Mouse (Mus musculus): Measurements from ENCODE around the gene Ttc39b. TPM values are rescaled to one million over a fixed set of nuclear protein-coding genes. Genes with fewer than 3 reads are reported as not detected.
A peak's percentile ranks its signal among the peaks of the same experiment; 100 is the strongest.

The Ttc39b gene
- polyA plus RNA-seq, 2 experiments = 0.60 to 2.1 TPM

DNA sequence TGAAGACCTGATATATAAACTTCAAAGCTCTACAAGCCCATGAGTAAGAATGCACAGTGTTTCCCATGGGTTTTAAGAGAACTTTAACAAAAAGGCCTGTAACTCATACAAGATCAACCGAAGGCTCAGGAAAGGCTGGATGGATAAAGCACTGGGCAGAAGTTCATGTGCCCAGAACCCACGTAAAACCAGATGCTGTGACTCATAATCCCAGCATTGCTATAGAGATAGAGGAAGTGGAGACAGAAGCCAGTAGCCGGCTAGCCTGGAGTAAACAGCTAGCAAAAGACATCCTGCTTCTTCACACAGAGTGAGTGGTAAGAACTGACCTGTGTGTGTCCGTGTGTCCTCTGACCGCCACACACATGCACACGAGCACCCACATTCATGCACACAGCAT lies 54.4 kb downstream of the Ttc39b start:
- Histone ChIP-seq H3K9me3 (ENCODE audit: control insufficient read depth, low read length) (no peaks in the 10 kb centered on the region), H3K36me3 (replicated peaks; ENCODE audit: control insufficient read depth, insufficient read depth, low read depth) (no peaks in the 10 kb centered on the region), H3K27me3 (ENCODE audit: control insufficient read depth, insufficient read depth, low read length) (no peaks in the 10 kb centered on the region), H3K4me1 (replicated peaks; ENCODE audit: control insufficient read depth in 2 of 2, insufficient read depth in 2 of 2, low read length in 1 of 2) (peaks cover 0 to 10% of the 10 kb centered on the region in 2 experiments; a peak in 1 of 4 replicates), H3K4me2 (ENCODE audit: low read depth) (no peak overlapping the region), H3K27ac (no peak overlapping the region), H3K9ac (replicated peaks) (no peak overlapping the region), H3K4me3 (ENCODE audit: insufficient read depth in 1 of 2, low read depth in 2 of 2, low read length in 2 of 2) (no peak overlapping the region)
- WGBS (ENCODE audit: insufficient replicate concordance) = 42% methylated on average over 6 of the region's 6 CpGs
- TF ChIP-seq EP300 (IDR thresholded peaks at IDR 0.05; ENCODE audit: low read depth) (no peak), CTCF (IDR thresholded peaks at IDR 0.05; ENCODE audit: low read depth) (no peak)
- DNase-seq (ENCODE audit: low read depth in 3 of 3, low spot score in 3 of 3) = no peak
- ATAC-seq (ENCODE audit: insufficient read depth) = no peak

- Histone ChIP-seq H3K27ac (no peak overlapping the region), H3K4me3 (ENCODE audit: insufficient read depth in 1 of 2, low read depth in 2 of 2, low read length in 2 of 2) (peak overlapping the region in 1 of 2 experiments; percentile 8; a peak in 1 of 4 replicates), H3K9me3 (ENCODE audit: control insufficient read depth, low read length) (no peaks in the 10 kb centered on the region), H3K4me2 (ENCODE audit: low read depth) (peak overlapping the region; percentile 38), H3K9ac (replicated peaks) (no peak overlapping the region), H3K4me1 (replicated peaks; ENCODE audit: control insufficient read depth in 2 of 2, insufficient read depth in 2 of 2, low read length in 1 of 2) (no peaks in the 10 kb centered on the region), H3K36me3 (replicated peaks; ENCODE audit: control insufficient read depth, insufficient read depth, low read depth) (no peaks in the 10 kb centered on the region), H3K27me3 (ENCODE audit: control insufficient read depth, insufficient read depth, low read length) (no peaks in the 10 kb centered on the region)
- WGBS (ENCODE audit: insufficient replicate concordance) = 43% methylated on average over 14 of the region's 14 CpGs
- TF ChIP-seq EP300 (IDR thresholded peaks at IDR 0.05; ENCODE audit: low read depth) (no peak), CTCF (IDR thresholded peaks at IDR 0.05; ENCODE audit: low read depth) (no peak)
- no peak for ATAC-seq (ENCODE audit: insufficient read depth)
- DNase-seq (ENCODE audit: low read depth in 3 of 3, low spot score in 3 of 3) = no peak
Observed at GRCm38 (mm10) chr4:83265926-83266692, 57.9 kb downstream of the Ttc39b start.

DNA sequence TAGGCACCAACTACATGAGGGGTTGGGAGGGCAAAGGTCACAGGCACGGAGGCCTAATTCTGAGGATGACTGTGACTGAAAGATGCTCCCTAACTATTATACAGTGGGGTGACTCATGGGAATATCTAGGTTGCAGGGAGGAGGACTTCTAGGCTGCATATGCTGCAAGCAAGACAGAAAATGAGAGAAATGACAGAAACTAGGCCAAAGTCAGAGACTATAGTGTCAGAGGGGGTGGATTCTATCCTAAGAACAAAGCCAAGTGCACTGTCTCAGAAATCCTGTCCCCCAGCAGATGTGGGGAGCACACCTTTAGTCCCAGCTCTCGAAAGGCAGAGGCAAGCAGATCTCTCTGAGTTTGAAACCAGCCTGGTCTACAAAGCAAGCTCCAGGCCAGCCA lies 59.2 kb downstream of the Ttc39b start:
- H3K4me1 ChIP-seq (replicated peaks; ENCODE audit: control insufficient read depth in 2 of 2, insufficient read depth in 2 of 2, low read length in 1 of 2) = no peaks in the 10 kb centered on the region
- ATAC-seq (ENCODE audit: insufficient read depth) (no peak), DNase-seq (ENCODE audit: low read depth in 3 of 3, low spot score in 3 of 3) (no peak)
- 63% methylated on average over 2 of the region's 2 CpGs for WGBS (ENCODE audit: insufficient replicate concordance)
- H3K27ac ChIP-seq = no peak overlapping the region
- no peaks in the 10 kb centered on the region for H3K36me3 ChIP-seq (replicated peaks; ENCODE audit: control insufficient read depth, insufficient read depth, low read depth)
- no peak overlapping the region for H3K4me3 ChIP-seq (ENCODE audit: insufficient read depth in 1 of 2, low read depth in 2 of 2, low read length in 2 of 2)
- no peak overlapping the region for H3K9ac ChIP-seq (replicated peaks)
- H3K4me2 ChIP-seq (ENCODE audit: low read depth) = no peak overlapping the region
- no peaks in the 10 kb centered on the region for H3K27me3 ChIP-seq (ENCODE audit: control insufficient read depth, insufficient read depth, low read length)
- TF ChIP-seq CTCF (IDR thresholded peaks at IDR 0.05; ENCODE audit: low read depth) = no peak
- TF ChIP-seq EP300 (IDR thresholded peaks at IDR 0.05; ENCODE audit: low read depth) = no peak
- H3K9me3 ChIP-seq (ENCODE audit: control insufficient read depth, low read length) = no peaks in the 10 kb centered on the region

DNA sequence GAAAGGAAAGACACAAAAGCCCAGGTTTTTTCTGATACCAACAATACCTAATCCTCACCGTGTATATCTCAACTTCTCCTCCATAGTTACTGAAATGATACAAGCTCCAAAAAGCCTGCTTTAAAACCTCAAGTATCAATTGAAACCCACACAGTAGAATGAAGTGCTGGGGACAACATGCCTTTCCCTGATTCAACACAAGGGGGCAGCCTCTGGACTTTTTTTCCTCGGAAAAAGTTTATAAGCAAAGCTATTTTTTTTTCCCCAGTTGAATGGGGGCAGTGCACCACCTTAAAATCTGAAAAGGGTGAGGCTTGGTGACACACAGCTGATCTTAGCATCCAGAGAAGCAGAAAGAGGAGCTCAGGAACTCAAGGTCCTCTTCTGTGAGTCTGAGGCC lies 62.1 kb downstream of the Ttc39b start:
- no peak overlapping the region for H3K4me2 ChIP-seq (ENCODE audit: low read depth)
- H3K9me3 ChIP-seq (ENCODE audit: control insufficient read depth, low read length) = no peaks in the 10 kb centered on the region
- DNase-seq (ENCODE audit: low read depth in 3 of 3, low spot score in 3 of 3) = peak in 1 of 3 experiments; percentile 11
- no peak overlapping the region for H3K4me3 ChIP-seq (ENCODE audit: insufficient read depth in 1 of 2, low read depth in 2 of 2, low read length in 2 of 2)
- 10% methylated on average over 2 of the region's 2 CpGs for WGBS (ENCODE audit: insufficient replicate concordance)
- no peaks in the 10 kb centered on the region for H3K4me1 ChIP-seq (replicated peaks; ENCODE audit: control insufficient read depth in 2 of 2, insufficient read depth in 2 of 2, low read length in 1 of 2)
- TF ChIP-seq EP300 (IDR thresholded peaks at IDR 0.05; ENCODE audit: low read depth) (no peak), CTCF (IDR thresholded peaks at IDR 0.05; ENCODE audit: low read depth) (peak; percentile 48; the same call in 1 of the 2 replicates)
- H3K27ac ChIP-seq = no peak overlapping the region
- no peaks in the 10 kb centered on the region for H3K36me3 ChIP-seq (replicated peaks; ENCODE audit: control insufficient read depth, insufficient read depth, low read depth)
- no peak for ATAC-seq (ENCODE audit: insufficient read depth)
- no peaks in the 10 kb centered on the region for H3K27me3 ChIP-seq (ENCODE audit: control insufficient read depth, insufficient read depth, low read length)
- H3K9ac ChIP-seq (replicated peaks) = no peak overlapping the region

DNA sequence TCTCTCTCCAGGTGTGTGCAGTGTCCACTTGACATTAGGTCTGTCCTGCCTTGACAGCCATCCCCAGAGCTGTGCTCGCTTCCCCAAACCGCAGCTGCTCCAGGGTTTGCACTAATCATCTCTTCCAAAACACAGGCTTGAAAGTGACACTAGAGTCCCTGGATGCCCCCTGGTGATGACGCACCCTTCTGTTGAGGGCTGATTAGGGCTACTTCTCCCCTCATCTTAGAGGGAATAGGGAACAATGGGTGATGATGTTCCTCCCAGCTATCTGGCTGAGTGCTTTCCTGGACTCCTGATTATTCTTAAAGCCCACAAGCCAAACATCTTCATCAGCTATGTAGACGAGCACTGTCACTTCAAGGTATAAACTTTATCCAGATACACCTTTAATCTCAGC lies 64.4 kb downstream of the Ttc39b start:
- H3K27ac ChIP-seq = no peak overlapping the region
- WGBS (ENCODE audit: insufficient replicate concordance) = 65% methylated on average over 4 of the region's 4 CpGs
- H3K4me3 ChIP-seq (ENCODE audit: insufficient read depth in 1 of 2, low read depth in 2 of 2, low read length in 2 of 2) = no peak overlapping the region
- no peak overlapping the region for H3K9ac ChIP-seq (replicated peaks)
- DNase-seq (ENCODE audit: low read depth in 3 of 3, low spot score in 3 of 3) = no peak
- ATAC-seq (ENCODE audit: insufficient read depth) = no peak
- H3K4me2 ChIP-seq (ENCODE audit: low read depth) = no peak overlapping the region
- H3K27me3 ChIP-seq (ENCODE audit: control insufficient read depth, insufficient read depth, low read length) = no peaks in the 10 kb centered on the region
- no peaks in the 10 kb centered on the region for H3K9me3 ChIP-seq (ENCODE audit: control insufficient read depth, low read length)
- TF ChIP-seq CTCF (IDR thresholded peaks at IDR 0.05; ENCODE audit: low read depth) = no peak
- TF ChIP-seq EP300 (IDR thresholded peaks at IDR 0.05; ENCODE audit: low read depth) = no peak
- no peaks in the 10 kb centered on the region for H3K4me1 ChIP-seq (replicated peaks; ENCODE audit: control insufficient read depth in 2 of 2, insufficient read depth in 2 of 2, low read length in 1 of 2)
- no peaks in the 10 kb centered on the region for H3K36me3 ChIP-seq (replicated peaks; ENCODE audit: control insufficient read depth, insufficient read depth, low read depth)

Measured in liver, embryonic 14.5 days (tissue).